Mouse (Mus musculus) embryonic facial prominence, embryonic 10.5 days (tissue): ENCODE results near the gene Tpd52l1. TPM values are rescaled to one million over a fixed set of nuclear protein-coding genes. Genes with fewer than 3 reads are reported as not detected.
A peak's percentile ranks its signal among the peaks of the same experiment; 100 is the strongest.

Experiments
- DNase-seq: peaks from one replicate; pipeline ENCODE4 v3.0.0-alpha.2; 2017; ENCODE audit warnings: low spot score
- H3K27ac ChIP-seq: fragments of 300-500 bp; sonication (generic); replicated peaks from 2 replicates; pipeline ENCODE4 v1.5.1; 2016; ENCODE audit warnings: mild to moderate bottlenecking
- H3K27me3 ChIP-seq: fragments of 300-500 bp; sonication (generic); replicated peaks from 2 replicates; pipeline ENCODE4 v1.6.1; 2016; ENCODE audit warnings: low read depth, mild to moderate bottlenecking; ENCODE audit not compliant: poor library complexity, severe bottlenecking
- H3K36me3 ChIP-seq: fragments of 300-500 bp; sonication (generic); replicated peaks from 2 replicates; pipeline ENCODE4 v1.6.1; 2016; ENCODE audit warnings: mild to moderate bottlenecking, moderate library complexity
- H3K4me1 ChIP-seq: fragments of 300-500 bp; sonication (generic); 2 replicates; pipeline ENCODE4 v1.6.1; 2016
- H3K4me3 ChIP-seq: fragments of 300-500 bp; sonication (generic); 2 replicates; pipeline ENCODE4 v1.5.1; 2016; ENCODE audit warnings: mild to moderate bottlenecking, moderate library complexity
- H3K9me3 ChIP-seq: fragments of 300-500 bp; sonication (generic); 2 replicates; pipeline ENCODE4 v1.6.1; 2016; ENCODE audit warnings: mild to moderate bottlenecking
- WGBS: fragments of 180-500 bp; shearing (Covaris S2); methylation state at CpG from one replicate; pipeline ENCODE4 v1.1.7; 2016; 5-methylcytosine and 5-hydroxymethylcytosine counted together
- polyA plus RNA-seq: library from polyadenylated mRNA; unstranded; fragments of >200 nt; fragmentation: Nextera tagmentation; extraction: Ambion mirVana; gene quantifications from 2 replicates; pipeline ENCODE4 v1.2.1, GENCODE M21; 2016

Gene Tpd52l1
- polyA plus RNA-seq, 1 experiment from 2014 or later: 35.0 TPM

DNA sequence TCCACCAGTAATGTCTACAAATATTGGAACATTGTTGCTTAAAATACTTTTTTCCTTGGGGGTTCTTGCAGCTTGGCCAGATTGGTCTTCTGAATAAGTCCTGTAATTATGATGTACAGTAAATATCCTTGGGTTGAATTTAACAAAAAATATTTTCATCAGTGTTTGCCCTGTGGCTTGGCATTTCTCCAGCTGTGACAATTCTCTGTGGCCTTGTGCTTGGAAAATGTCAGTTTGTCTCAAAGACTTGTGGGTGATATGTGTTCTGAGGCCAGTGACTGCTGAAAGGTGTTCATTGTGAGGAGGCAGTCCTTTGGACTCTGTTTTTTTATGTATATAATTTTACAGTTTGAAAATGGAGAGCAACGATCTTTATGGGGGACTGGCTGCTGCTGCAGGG, 116.3 kb downstream of the Tpd52l1 start:
- WGBS: 93% methylated on average over 1 of the region's 1 CpGs
- Histone ChIP-seq H3K36me3 (peaks cover 43% of the 10 kb centered on the region), H3K27ac (no peak overlapping the region), H3K4me3 (no peak overlapping the region), H3K4me1 (no peaks in the 10 kb centered on the region), H3K27me3 (no peaks in the 10 kb centered on the region), H3K9me3 (no peaks in the 10 kb centered on the region)
- no peak for DNase-seq

DNA sequence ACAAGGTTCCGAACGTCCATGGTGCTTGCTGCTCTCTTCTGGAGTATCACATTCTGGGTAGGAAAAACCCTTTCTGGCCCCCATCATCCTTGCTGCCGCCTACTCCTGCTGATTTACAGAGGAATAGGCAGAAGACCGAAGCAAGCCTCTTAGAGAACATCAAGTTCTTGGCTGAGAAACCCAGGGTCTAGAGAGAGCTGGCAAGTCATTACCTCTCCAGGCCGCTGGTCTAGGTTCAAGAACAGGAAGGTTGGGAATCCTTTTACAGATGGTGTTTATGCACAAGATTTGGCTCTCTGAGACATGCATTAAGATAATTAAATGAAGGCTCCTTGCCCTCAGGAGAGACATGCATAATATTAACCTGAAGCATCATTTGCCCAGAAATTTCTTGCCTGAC, 127.3 kb downstream of the Tpd52l1 start:
- no peaks in the 10 kb centered on the region for H3K9me3 ChIP-seq
- no peak for DNase-seq
- WGBS: 88% methylated on average over 5 of the region's 5 CpGs
- H3K27me3 ChIP-seq: no peaks in the 10 kb centered on the region
- H3K27ac ChIP-seq: no peak overlapping the region
- H3K4me3 ChIP-seq: no peak overlapping the region
- H3K36me3 ChIP-seq: peaks cover 58% of the 10 kb centered on the region
- H3K4me1 ChIP-seq: peaks cover 11% of the 10 kb centered on the region

DNA sequence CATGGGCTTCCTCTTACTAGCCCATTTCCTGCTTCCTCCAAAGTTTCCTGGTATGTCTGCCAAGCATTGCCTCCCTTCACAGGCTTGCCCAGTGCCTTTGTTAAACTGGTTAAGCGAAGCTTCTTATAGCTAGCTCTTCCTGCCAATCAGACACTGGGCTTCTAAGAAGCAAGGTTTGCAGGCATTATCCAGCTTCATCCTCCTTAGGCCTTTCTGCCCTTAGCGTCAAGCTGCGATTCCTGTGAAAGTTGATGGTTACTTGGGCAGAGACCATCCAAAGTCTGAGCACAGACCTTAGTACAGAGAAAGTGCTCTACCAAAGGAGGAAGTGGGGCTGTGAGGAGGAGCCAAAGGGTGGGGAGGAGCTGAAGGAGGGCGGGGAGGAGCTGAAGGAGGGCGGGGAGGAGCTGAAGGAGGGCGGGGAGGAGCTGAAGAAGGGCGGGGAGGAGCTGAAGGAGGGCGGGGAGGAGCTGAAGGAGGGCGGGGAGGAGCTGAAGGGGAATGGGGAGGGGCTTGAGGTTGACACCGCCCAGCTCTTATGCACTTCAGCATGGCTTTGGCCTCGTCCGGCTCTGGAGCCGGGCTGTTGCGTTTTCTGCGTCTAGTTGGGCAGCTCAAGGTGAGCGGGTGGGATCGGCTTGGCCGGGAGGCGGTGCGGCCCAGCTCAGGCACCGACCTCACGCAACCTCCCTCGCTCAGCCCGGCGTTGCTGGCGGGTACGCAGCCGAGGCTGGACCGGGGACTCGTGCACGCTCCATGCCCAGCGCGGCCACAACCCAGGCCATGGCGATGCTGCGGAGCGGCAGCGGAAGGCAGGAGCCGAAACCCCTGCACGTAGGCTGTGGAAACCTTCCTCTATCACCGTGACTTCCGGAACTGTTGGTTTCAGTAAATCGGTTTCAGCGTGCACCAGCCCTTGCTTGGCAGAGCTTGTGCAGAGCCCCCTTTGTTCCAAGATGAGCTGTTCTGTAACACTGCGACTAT, 132.6 kb downstream of the Tpd52l1 start, which contains the start of gene Hddc2:
Gene Hddc2 (plus strand): TSS at position 519 of the 984 bp plus-strand sequence.
- Histone ChIP-seq H3K27ac (peak within 1 kb of the TSS; percentile 96), H3K36me3 (peaks cover 23% of the 10 kb centered on the region), H3K27me3 (no peaks in the 10 kb centered on the region), H3K9me3 (no peaks in the 10 kb centered on the region), H3K4me1 (peaks cover 11% of the 10 kb centered on the region), H3K4me3 (peak within 1 kb of the TSS; percentile 75)
- WGBS: 4% methylated on average over 44 of the region's 44 CpGs
- DNase-seq: peak; percentile 90

GRCm38 (mm10) chr10:31307024-31307598, 138.6 kb downstream of the Tpd52l1 start:
- Histone ChIP-seq H3K4me1 (peaks cover 12% of the 10 kb centered on the region), H3K36me3 (no peaks in the 10 kb centered on the region), H3K27me3 (no peaks in the 10 kb centered on the region), H3K4me3 (no peak overlapping the region), H3K27ac (no peak overlapping the region), H3K9me3 (no peaks in the 10 kb centered on the region)
- peak; percentile 54 for DNase-seq
- 15% methylated on average over 1 of the region's 1 CpGs for WGBS

DNA sequence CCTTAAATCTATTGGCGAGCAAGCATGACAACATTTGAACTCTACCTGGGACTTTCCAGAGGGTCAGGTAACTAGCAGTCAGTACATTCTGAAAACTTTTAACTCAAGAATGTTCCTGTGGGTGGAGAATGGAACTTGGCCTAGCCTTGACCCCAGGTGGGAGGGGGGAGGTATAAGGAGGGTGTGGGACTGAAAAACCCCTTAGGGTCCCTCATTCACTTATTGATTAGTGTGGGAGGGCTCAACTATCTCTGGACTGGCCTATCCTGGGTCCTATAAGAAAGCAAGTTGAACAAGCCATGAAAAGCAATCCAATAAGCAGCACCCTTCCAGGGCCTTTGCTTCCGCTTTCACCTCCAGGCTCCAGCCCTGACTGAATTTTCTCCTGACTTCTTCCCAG, 142.3 kb downstream of the Tpd52l1 start:
- WGBS: 92% methylated on average over 2 of the region's 2 CpGs
- Histone ChIP-seq H3K27me3 (no peaks in the 10 kb centered on the region), H3K4me1 (peaks cover 12% of the 10 kb centered on the region), H3K36me3 (no peaks in the 10 kb centered on the region), H3K9me3 (no peaks in the 10 kb centered on the region), H3K27ac (no peak overlapping the region), H3K4me3 (no peak overlapping the region)
- DNase-seq: no peak

- Histone ChIP-seq H3K27me3 (no peaks in the 10 kb centered on the region), H3K4me3 (no peak overlapping the region), H3K9me3 (no peaks in the 10 kb centered on the region), H3K27ac (no peak overlapping the region), H3K36me3 (no peaks in the 10 kb centered on the region), H3K4me1 (peaks cover 19% of the 10 kb centered on the region)
- no peak for DNase-seq
- WGBS: 80% methylated on average over 1 of the region's 1 CpGs
These were observed 145.5 kb downstream of the Tpd52l1 start for GRCm38 (mm10) chr10:31300292-31300691.

DNA sequence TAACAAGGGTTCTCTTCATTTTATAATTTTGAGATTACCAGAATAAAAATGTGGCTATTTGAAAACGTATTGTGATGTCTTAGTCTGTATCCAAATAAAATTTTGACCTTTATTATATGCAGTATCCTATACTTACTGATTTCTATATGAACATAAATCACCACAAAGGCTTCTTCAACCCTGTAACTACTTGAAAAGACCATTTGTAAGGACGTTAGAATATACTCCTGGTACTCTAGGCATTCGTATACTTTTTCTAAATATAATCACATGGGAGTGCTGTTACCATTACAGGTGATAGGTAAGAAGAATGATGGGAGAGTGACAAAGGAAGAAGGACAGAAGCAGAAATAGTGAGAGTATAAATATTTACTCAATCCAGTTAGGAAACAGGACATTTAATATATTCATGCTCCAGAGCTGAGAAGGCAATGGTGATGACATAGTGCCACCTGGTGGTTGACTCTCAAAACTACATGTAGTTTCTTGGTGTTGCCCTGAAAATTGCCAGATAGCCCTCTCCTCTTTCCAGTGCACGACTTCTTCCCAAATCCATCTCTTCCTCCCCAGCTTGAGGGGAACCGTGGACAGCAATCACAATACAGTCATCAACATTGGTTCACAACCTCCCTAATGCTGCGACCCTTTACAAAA, 146.7 kb downstream of the Tpd52l1 start:
- DNase-seq: peak; percentile 60
- Histone ChIP-seq H3K27ac (no peak overlapping the region), H3K4me1 (peaks cover 19% of the 10 kb centered on the region), H3K27me3 (no peaks in the 10 kb centered on the region), H3K36me3 (no peaks in the 10 kb centered on the region), H3K9me3 (no peaks in the 10 kb centered on the region), H3K4me3 (no peak overlapping the region)
- WGBS: 44% methylated on average over 6 of the region's 6 CpGs

DNA sequence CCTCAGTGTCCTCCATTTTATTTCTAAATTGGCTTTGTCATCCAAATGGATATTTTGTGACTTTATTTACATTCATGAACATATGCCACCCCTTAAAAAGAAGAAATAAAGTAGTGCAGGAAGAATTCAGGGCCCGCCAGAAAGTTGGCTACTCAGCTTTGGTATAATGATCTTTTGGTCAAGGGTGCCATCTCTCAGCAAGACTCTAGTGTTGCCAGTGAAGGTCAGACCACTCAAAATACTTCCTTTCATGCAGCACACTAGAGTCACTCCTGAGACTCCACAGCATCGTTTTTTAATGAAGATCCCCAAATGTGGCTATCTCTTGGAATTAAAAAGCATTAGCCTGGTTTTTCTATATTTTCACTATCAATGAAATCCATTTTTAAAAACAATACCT, 147.5 kb downstream of the Tpd52l1 start:
- Histone ChIP-seq H3K27ac (no peak overlapping the region), H3K9me3 (no peaks in the 10 kb centered on the region), H3K4me3 (no peak overlapping the region), H3K4me1 (peaks cover 19% of the 10 kb centered on the region), H3K36me3 (no peaks in the 10 kb centered on the region), H3K27me3 (no peaks in the 10 kb centered on the region)
- DNase-seq: no peak
- 46% methylated on average over 2 of the region's 2 CpGs for WGBS

- H3K4me3 ChIP-seq: no peak overlapping the region
- H3K27me3 ChIP-seq: no peaks in the 10 kb centered on the region
- peaks cover 19% of the 10 kb centered on the region for H3K4me1 ChIP-seq
- WGBS: 60% methylated on average over 4 of the region's 4 CpGs
- H3K9me3 ChIP-seq: no peaks in the 10 kb centered on the region
- H3K36me3 ChIP-seq: no peaks in the 10 kb centered on the region
- 0 out of 2 replicates have a peak overlapping the region, but pooled peaks have one; percentile 12 for H3K27ac ChIP-seq
- no peak for DNase-seq
These were observed 148.7 kb downstream of the Tpd52l1 start for GRCm38 (mm10) chr10:31297106-31297505.

GRCm38 (mm10) chr10:31296458-31296857, 149.3 kb downstream of the Tpd52l1 start:
- Histone ChIP-seq H3K27ac (0 out of 2 replicates have a peak overlapping the region, but pooled peaks have one; percentile 12), H3K27me3 (no peaks in the 10 kb centered on the region), H3K4me1 (peaks cover 19% of the 10 kb centered on the region), H3K9me3 (no peaks in the 10 kb centered on the region), H3K4me3 (no peak overlapping the region), H3K36me3 (no peaks in the 10 kb centered on the region)
- 53% methylated on average over 1 of the region's 1 CpGs for WGBS
- no peak for DNase-seq

DNA sequence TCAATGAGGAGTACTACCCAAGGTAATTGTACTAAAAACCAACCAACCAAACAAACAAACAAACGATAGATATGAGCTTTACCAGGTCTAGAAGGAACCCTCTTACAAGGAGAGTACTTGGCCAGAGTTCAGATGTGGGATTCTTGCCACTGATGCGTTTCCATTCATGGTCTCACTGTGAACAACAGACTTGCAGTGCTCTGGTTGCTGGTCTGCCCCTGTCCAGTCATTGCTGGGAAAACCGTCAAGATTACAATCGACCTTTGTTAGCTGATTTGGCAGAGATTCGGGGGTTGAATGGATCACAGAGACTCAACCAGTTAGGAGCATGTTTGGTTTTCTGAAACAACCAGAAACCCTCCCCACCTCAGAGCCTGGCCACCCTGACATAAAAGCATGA, 150.1 kb downstream of the Tpd52l1 start:
- Histone ChIP-seq H3K27ac (0 out of 2 replicates have a peak overlapping the region, but pooled peaks have one; percentile 6), H3K4me1 (peaks cover 19% of the 10 kb centered on the region), H3K36me3 (no peaks in the 10 kb centered on the region), H3K27me3 (no peaks in the 10 kb centered on the region), H3K9me3 (no peaks in the 10 kb centered on the region), H3K4me3 (no peak overlapping the region)
- WGBS: 30% methylated on average over 5 of the region's 5 CpGs
- DNase-seq: no peak

DNA sequence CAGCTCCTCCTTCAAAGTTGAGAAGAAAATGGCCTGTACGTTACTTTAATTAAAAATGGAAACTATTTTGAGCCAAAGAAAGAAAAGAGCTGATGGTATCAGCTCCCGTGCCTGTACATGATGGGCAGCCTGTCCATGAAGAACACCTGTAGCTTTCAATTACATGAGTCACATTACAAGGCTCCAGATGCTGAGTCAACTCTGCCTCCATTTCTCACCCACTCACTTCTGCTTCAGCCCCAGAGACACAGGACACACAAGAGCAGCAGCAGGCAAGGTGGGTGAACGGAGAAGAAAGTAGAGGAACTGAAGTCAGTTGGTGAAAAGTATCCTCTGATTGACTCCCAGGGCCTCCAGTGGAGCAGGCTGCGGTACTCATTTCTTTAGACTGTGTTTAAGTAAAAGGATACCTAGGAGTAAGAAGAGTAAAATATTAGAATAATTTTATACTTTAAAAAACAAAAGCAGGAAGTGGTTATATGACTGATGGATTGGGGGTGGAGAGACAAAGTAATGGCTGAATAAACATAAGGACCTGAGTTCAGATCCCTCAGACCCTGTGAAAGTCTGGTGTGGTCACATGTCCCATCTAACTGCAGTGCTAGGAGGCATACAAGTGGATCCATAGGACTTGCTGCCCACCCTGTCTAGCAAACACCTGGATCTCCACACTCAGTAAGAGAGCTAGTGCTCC, 156.9 kb downstream of the Tpd52l1 start:
- DNase-seq: no peak
- Histone ChIP-seq H3K9me3 (no peaks in the 10 kb centered on the region), H3K27me3 (no peaks in the 10 kb centered on the region), H3K4me3 (no peak overlapping the region), H3K4me1 (no peaks in the 10 kb centered on the region), H3K36me3 (no peaks in the 10 kb centered on the region), H3K27ac (no peak overlapping the region)
- 89% methylated on average over 4 of the region's 4 CpGs for WGBS
